Mouse (Mus musculus) kidney, adult 2 months (tissue): ENCODE results near the gene Hvcn1.

ENCODE experiments used
- CTCF ChIP-seq: fragments of 200-500 bp; conservative IDR thresholded peaks from 2 replicates; pipeline ENCODE4 v1.5.1; 2011; ENCODE audit warnings: low read depth, mild to moderate bottlenecking, control low read depth, low read length, moderate library complexity, mixed read lengths; ENCODE audit not compliant: insufficient read depth, insufficient read length
- POLR2A ChIP-seq: fragments of 200-500 bp; IDR thresholded peaks from one replicate; pipeline ENCODE4 v1.6.1; 2011; ENCODE audit warnings: low read depth, low read length, control low read depth

GRCm38 (mm10) chr5:122233077-122233581, 26.5 kb downstream of the Hvcn1 start:
- TF ChIP-seq CTCF: no peak
- no peak for TF ChIP-seq POLR2A
